Mouse (Mus musculus) liver, embryonic 13.5 days (tissue): ENCODE results near the gene Gabarap. TPM values are rescaled to one million over a fixed set of nuclear protein-coding genes. Genes with fewer than 3 reads are reported as not detected.
A peak's percentile ranks its signal among the peaks of the same experiment; 100 is the strongest.

ENCODE experiments used
- ATAC-seq: fragments of 200-750 bp; cut with Nextera tagmentation; 2 replicates; pipeline ENCODE4 v1.8.0; 2017; ENCODE audit warnings: low read depth, mild to moderate bottlenecking, moderate number of reproducible peaks, moderate library complexity
- DNase-seq: peaks from one replicate; pipeline ENCODE4 v3.0.0; 2022
- H3K27ac ChIP-seq: fragments of 300-500 bp; sonication (generic); 2 replicates; pipeline ENCODE4 v1.5.1; 2015; ENCODE audit warnings: moderate library complexity, mild to moderate bottlenecking, inconsistent platforms
- H3K27me3 ChIP-seq: fragments of 300-500 bp; sonication (generic); 2 replicates; pipeline ENCODE4 v1.6.1; 2015; ENCODE audit warnings: mild to moderate bottlenecking, inconsistent platforms
- H3K36me3 ChIP-seq: fragments of 300-500 bp; sonication (generic); 2 replicates; pipeline ENCODE4 v1.6.1; 2015; ENCODE audit warnings: mild to moderate bottlenecking, inconsistent platforms
- H3K4me1 ChIP-seq: fragments of 300-500 bp; sonication (generic); replicated peaks from 2 replicates; pipeline ENCODE4 v1.6.1; 2015; ENCODE audit warnings: inconsistent platforms
- H3K4me2 ChIP-seq: fragments of 300-500 bp; sonication (generic); 2 replicates; pipeline ENCODE4 v1.6.1; 2015; ENCODE audit warnings: inconsistent platforms, mild to moderate bottlenecking, moderate library complexity
- H3K4me3 ChIP-seq: fragments of 300-500 bp; sonication (generic); replicated peaks from 2 replicates; pipeline ENCODE4 v1.5.1; 2015; ENCODE audit warnings: mild to moderate bottlenecking, inconsistent platforms
- H3K9ac ChIP-seq: fragments of 300-500 bp; sonication (generic); 2 replicates; pipeline ENCODE4 v1.6.1; 2015; ENCODE audit warnings: mild to moderate bottlenecking, inconsistent platforms
- H3K9me3 ChIP-seq: fragments of 300-500 bp; sonication (generic); replicated peaks from 2 replicates; pipeline ENCODE4 v1.6.1; 2016; ENCODE audit warnings: inconsistent platforms
- WGBS: fragments of 180-500 bp; shearing (Covaris S2); methylation state at CpG from one replicate; pipeline ENCODE4 v1.1.7; 2015; ENCODE audit not compliant: insufficient replicate concordance; 5-methylcytosine and 5-hydroxymethylcytosine counted together
- microRNA counts: library from miRNA; unstranded; fragments of <30 nt; microRNA quantifications from one replicate; lab custom pipeline; 2016
- microRNA-seq: library from miRNA; unstranded; fragments of <30 nt; microRNA quantifications from one replicate; pipeline ENCODE4, GENCODE M21; 2016
- polyA plus RNA-seq: library from polyadenylated mRNA; unstranded; fragments of >200 nt; fragmentation: Nextera tagmentation; extraction: Ambion mirVana; gene quantifications from 2 replicates; pipeline ENCODE4 v1.2.1, GENCODE M21; 2015

The Gabarap gene
- polyA plus RNA-seq, 1 experiment from 2014 or later = 259 TPM

DNA sequence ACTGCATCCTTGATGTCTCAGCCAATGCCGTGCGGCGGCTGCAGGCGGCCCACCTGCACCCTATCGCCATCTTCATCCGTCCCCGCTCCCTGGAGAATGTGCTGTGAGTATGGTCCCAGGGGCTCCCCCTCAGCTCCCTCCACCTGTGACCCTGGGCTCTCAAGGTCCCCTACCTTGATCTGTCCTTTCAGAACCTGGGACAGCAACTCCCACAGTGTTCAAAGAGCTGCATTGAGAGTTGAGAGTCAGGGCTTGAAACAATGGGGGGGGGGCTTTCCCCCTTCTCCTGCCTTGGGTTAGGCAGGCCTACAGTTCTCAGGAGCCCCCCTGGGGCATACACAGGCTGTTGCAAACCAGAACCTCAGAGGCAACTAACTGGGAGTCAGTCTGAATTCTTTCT lies 52.7 kb downstream of the Gabarap start:
- WGBS = 84% methylated on average over 7 of the region's 7 CpGs
- Histone ChIP-seq H3K4me1 (peaks cover 5% of the 10 kb centered on the region; the same call in 1 of the 2 replicates), H3K9ac (no peak overlapping the region), H3K9me3 (no peaks in the 10 kb centered on the region), H3K27me3 (no peaks in the 10 kb centered on the region), H3K36me3 (0 out of 2 replicates have a peak, but pooled peaks cover 6% of the 10 kb centered on the region), H3K4me3 (no peak overlapping the region), H3K27ac (no peak overlapping the region), H3K4me2 (no peak overlapping the region)
- ATAC-seq = no peak
- DNase-seq = no peak

MicroRNAs encoded within 50 kb of the gene (microRNA counts, 519-probe panel; counts per million panel counts)
- 114 counts per million for microRNA mmu-miR-324-3p (lab: Ali Mortazavi, UCI)
- 114 counts per million for microRNA mmu-miR-324-5p (lab: Ali Mortazavi, UCI)

Small RNA genes lying within 50 kb of the gene (microRNA-seq; reads per million reads assigned to microRNA genes)
- gene Gm44349 (1.5 reads per million), gene Mir324 (2,766 reads per million, percentile 85 among the genes with 10 or more reads in this experiment)

Other genes with a start within 250 kb of the Gabarap start
- 9.6 and 10.8 TPM in 2 replicates for gene Polr2a, start 232.5 kb upstream of the Gabarap start, polyA plus RNA-seq
- gene Slc35g3, start 229.2 kb upstream of the Gabarap start, polyA plus RNA-seq = not detected in 2 replicates
- gene Zbtb4, start 225.2 kb upstream of the Gabarap start, polyA plus RNA-seq = 0.38 and 0.43 TPM in 2 replicates
- gene Chrnb1, start 195.2 kb upstream of the Gabarap start, polyA plus RNA-seq = 0.43 and 0.59 TPM in 2 replicates
- 0.07 and 0.20 TPM in 2 replicates for gene Fgf11, start 189.3 kb upstream of the Gabarap start, polyA plus RNA-seq
- gene Tmem102, start 185.5 kb upstream of the Gabarap start, polyA plus RNA-seq = 0.46 and 0.50 TPM in 2 replicates
- gene Gm39566, start 175.8 kb upstream of the Gabarap start, polyA plus RNA-seq = not detected in 2 replicates
- not detected in 2 replicates for gene Spem2, start 172.7 kb upstream of the Gabarap start, polyA plus RNA-seq
- gene Spem1, start 169.0 kb upstream of the Gabarap start, polyA plus RNA-seq = not detected in 2 replicates
- 0.68 and 0.75 TPM in 2 replicates for gene Nlgn2, start 153.4 kb upstream of the Gabarap start, polyA plus RNA-seq
- gene Tmem256, start 152.6 kb upstream of the Gabarap start, polyA plus RNA-seq = 321 and 345 TPM in 2 replicates
- gene Plscr3, start 144.8 kb upstream of the Gabarap start, polyA plus RNA-seq = 28.0 and 29.9 TPM in 2 replicates
- 0.76 and 1.5 TPM in 2 replicates for gene Tnk1, start 132.4 kb upstream of the Gabarap start, polyA plus RNA-seq
- gene Tmem95, start 113.1 kb upstream of the Gabarap start, polyA plus RNA-seq = not detected in 2 replicates
- gene Kctd11, start 109.7 kb upstream of the Gabarap start, polyA plus RNA-seq = 0.89 and 1.3 TPM in 2 replicates
- gene Acap1, start 95.6 kb upstream of the Gabarap start, polyA plus RNA-seq = 4.4 and 4.9 TPM in 2 replicates
- gene 2810408A11Rik, start 90.2 kb upstream of the Gabarap start, polyA plus RNA-seq = 0.89 and 1.0 TPM in 2 replicates
- gene Neurl4, start 90.1 kb upstream of the Gabarap start, polyA plus RNA-seq = 2.3 and 2.8 TPM in 2 replicates
- gene Gps2, start 77.3 kb upstream of the Gabarap start, polyA plus RNA-seq = 107 and 116 TPM in 2 replicates
- 1,847 and 1,941 TPM in 2 replicates for gene Eif5a, start 69.2 kb upstream of the Gabarap start, polyA plus RNA-seq
- 0.28 and 0.30 TPM in 2 replicates for gene Ybx2, start 55.3 kb upstream of the Gabarap start, polyA plus RNA-seq
- 14.2 TPM in 2 replicates for gene Slc2a4, start 43.0 kb upstream of the Gabarap start, polyA plus RNA-seq
- gene Cldn7, start 26.4 kb upstream of the Gabarap start, polyA plus RNA-seq = 2.4 and 4.2 TPM in 2 replicates
- gene Ctdnep1, start 10.0 kb upstream of the Gabarap start, polyA plus RNA-seq = 8.7 and 10.1 TPM in 2 replicates
- 84.9 and 86.9 TPM in 2 replicates for gene Elp5, start 8.6 kb upstream of the Gabarap start, polyA plus RNA-seq
- gene Phf23, start 4.6 kb downstream of the Gabarap start, polyA plus RNA-seq = 29.8 and 32.7 TPM in 2 replicates
- 6.4 and 7.4 TPM in 2 replicates for gene Dvl2, start 9.5 kb downstream of the Gabarap start, polyA plus RNA-seq
- 83.7 and 87.2 TPM in 2 replicates for gene Acadvl, start 24.3 kb downstream of the Gabarap start, polyA plus RNA-seq
- gene Dlg4, start 25.8 kb downstream of the Gabarap start, polyA plus RNA-seq = 1.1 and 1.2 TPM in 2 replicates
- gene Asgr1, start 62.9 kb downstream of the Gabarap start, polyA plus RNA-seq = 1.4 and 1.8 TPM in 2 replicates
- gene Asgr2, start 101.5 kb downstream of the Gabarap start, polyA plus RNA-seq = 5.2 and 5.7 TPM in 2 replicates
- gene Mgl2, start 139.2 kb downstream of the Gabarap start, polyA plus RNA-seq = 1.2 and 1.3 TPM in 2 replicates
- gene Clec10a, start 165.1 kb downstream of the Gabarap start, polyA plus RNA-seq = 0.27 and 0.32 TPM in 2 replicates
- 0.73 and 0.83 TPM in 2 replicates for gene Slc16a11, start 221.6 kb downstream of the Gabarap start, polyA plus RNA-seq
- 4.8 and 7.5 TPM in 2 replicates for gene Slc16a13, start 229.9 kb downstream of the Gabarap start, polyA plus RNA-seq
- 1.6 and 1.8 TPM in 2 replicates for gene Bcl6b, start 238.7 kb downstream of the Gabarap start, polyA plus RNA-seq
- 82.5 and 85.7 TPM in 2 replicates for gene 0610010K14Rik, start 246.8 kb downstream of the Gabarap start, polyA plus RNA-seq
- gene Gm21988, start 248.7 kb downstream of the Gabarap start, polyA plus RNA-seq = 6.5 and 7.1 TPM in 2 replicates
- 155 and 175 TPM in 2 replicates for gene Rnasek, start 248.7 kb downstream of the Gabarap start, polyA plus RNA-seq